8 mouse cellular contexts compared by ENCODE assay signal in the genomic region with DNA sequence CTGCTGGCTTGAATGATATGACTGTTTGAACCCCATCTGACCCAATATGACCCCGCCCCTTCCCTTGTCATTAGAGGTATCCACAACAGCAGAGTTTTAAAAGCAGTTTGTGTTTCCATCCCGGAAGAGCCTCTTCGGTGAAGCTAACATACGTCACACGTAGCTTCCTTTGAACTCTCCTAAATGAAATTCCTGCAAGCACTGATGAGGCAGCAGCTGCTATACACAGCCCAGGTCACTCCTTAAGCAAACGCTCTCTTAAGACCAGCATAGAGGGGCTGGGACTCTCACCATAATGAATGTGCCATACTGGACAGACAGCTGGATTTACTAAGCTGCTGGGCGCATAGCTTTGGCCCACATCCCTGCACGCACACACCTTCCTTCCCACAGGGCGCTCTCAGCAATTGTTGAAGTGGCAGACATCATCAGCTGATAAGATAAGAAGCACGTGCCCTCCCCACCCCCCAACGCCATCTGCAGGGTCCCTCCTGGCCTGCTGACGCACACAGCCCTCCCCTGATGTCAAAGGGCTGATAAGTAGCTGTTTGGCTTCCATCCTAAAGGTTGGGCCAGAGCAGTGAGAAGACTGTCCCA.
DNase-seq lines count a peak whose midpoint lies in the region; ATAC-seq and TF ChIP-seq lines count a peak whose summit lies in the region.

No protein-coding gene starts in this region.

- peak; percentile 81; the same call in 1 of the 2 replicates for TF ChIP-seq EP300 in heart, postnatal 0 days (IDR thresholded peaks at IDR 0.05; ENCODE audit: low read depth)

- H3K4me2 ChIP-seq in heart, postnatal 0 days (ENCODE audit: low read depth, low read length): peak overlapping the region; percentile 34

- H3K4me3 ChIP-seq in heart, postnatal 0 days (ENCODE audit: low read depth, low read length): peak overlapping the region; percentile 19; the same call in 1 of the 2 replicates

- H3K36me3 ChIP-seq in heart, postnatal 0 days (replicated peaks; ENCODE audit: control insufficient read depth, insufficient read depth, low read length): no peaks in the 10 kb centered on the region

- H3K4me1 ChIP-seq in heart, postnatal 0 days (ENCODE audit: control insufficient read depth, insufficient read depth): peaks cover 17% of the 10 kb centered on the region

- peak overlapping the region; percentile 39; the same call in 1 of the 2 replicates for H3K27ac ChIP-seq in heart, postnatal 0 days (ENCODE audit: low read depth)

- no peaks in the 10 kb centered on the region for H3K9me3 ChIP-seq in heart, postnatal 0 days (replicated peaks; ENCODE audit: control insufficient read depth, low read length)

- ATAC-seq in heart, postnatal 0 days (ENCODE audit: insufficient read depth, low read depth): peak; percentile 67

- WGBS in heart, postnatal 0 days: 17% methylated on average over 12 of the region's 12 CpGs

- no peak overlapping the region for H3K9ac ChIP-seq in heart, postnatal 0 days (replicated peaks; ENCODE audit: low read depth, low read length)

- DNase-seq in cerebellum, postnatal 10 days: peak; percentile 41 to 50
- DNase-seq in cerebellum, adult 11 months: no peak
- peak; percentile 40 for DNase-seq in adrenal gland, postnatal 25 days
- DNase-seq in heart, postnatal 0 days (ENCODE audit: low spot score): peak; percentile 43
- DNase-seq in kidney, postnatal 25 days: peak; percentile 52 to 70
- DNase-seq in retina, embryonic 14.5 days (ENCODE audit: low spot score): peak; percentile 39
- DNase-seq in frontal cortex, postnatal 14 days (ENCODE audit: low spot score in 2 of 2): no peak
- no peak for DNase-seq in gastrocnemius, postnatal 4 days (ENCODE audit: low spot score in 2 of 2)

- H3K27me3 ChIP-seq in heart, postnatal 0 days (ENCODE audit: control insufficient read depth, insufficient read depth, low read length): no peaks in the 10 kb centered on the region

- TF ChIP-seq CTCF in heart, postnatal 0 days (IDR thresholded peaks at IDR 0.05; ENCODE audit: low read depth): no peak

Comparison
In these comparisons a context has a peak if more than half of its experiments do, and no peak if none do; other contexts are left out.
1. DNase-seq: peak in cerebellum, postnatal 10 days (2 of 2), adrenal gland, postnatal 25 days (single experiment), heart, postnatal 0 days (single experiment), kidney, postnatal 25 days (2 of 2) and retina, embryonic 14.5 days (single experiment); none in cerebellum, adult 11 months (single experiment), frontal cortex, postnatal 14 days (0 of 2) and gastrocnemius, postnatal 4 days (0 of 2).